Mouse (Mus musculus): ENCODE data around the gene Csrnp1. TPM values are rescaled to one million over a fixed set of nuclear protein-coding genes. Genes with fewer than 3 reads are reported as not detected.
A peak's percentile ranks its signal among the peaks of the same experiment; 100 is the strongest.

Csrnp1 gene
- total and polyA plus RNA-seq, 3 experiments = 21.1 to 28.7 (median 21.6) TPM

DNA sequence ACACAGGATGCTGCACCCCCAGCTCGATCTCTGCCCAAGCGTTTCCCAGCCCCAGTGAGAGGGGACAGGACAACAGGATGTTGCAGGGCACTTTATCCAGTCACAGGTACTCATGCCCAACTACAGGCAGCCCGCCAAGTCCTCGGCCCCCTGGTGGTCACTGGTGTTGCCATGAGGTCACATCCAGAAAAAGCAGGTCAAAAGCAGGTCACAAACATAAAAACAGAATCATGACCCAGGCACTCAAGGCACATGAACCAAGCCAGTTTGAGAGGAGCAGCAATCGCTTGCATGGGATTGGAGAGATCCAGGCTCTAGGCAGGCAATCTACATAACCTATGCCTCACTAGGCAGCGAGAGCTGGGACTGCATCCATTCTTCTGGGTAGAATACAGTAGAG lies 14.2 kb downstream of the Csrnp1 start:
- no peaks in the 10 kb centered on the region for H3K27me3 ChIP-seq (ENCODE audit: control insufficient read depth, insufficient read depth, low read length)
- no peak overlapping the region for H3K9ac ChIP-seq (ENCODE audit: low read depth, low read length)
- 31% methylated on average over 6 of the region's 6 CpGs for WGBS
- TF ChIP-seq CTCF (IDR thresholded peaks at IDR 0.05) = peak; percentile 64
- TF ChIP-seq EP300 (IDR thresholded peaks at IDR 0.05; ENCODE audit: insufficient read depth, low read depth, low read length) = no peak
- no peak for TF ChIP-seq POLR2A (IDR thresholded peaks at IDR 0.05; ENCODE audit: insufficient read depth, low read depth, low read length)
- H3K4me3 ChIP-seq = no peak overlapping the region
- peak; percentile 48 to 73 for DNase-seq
- H3K36me3 ChIP-seq (ENCODE audit: control insufficient read depth, insufficient read depth, low read length) = peaks cover 4% of the 10 kb centered on the region
- peak overlapping the region; percentile 11; the same call in 1 of the 2 replicates for H3K27ac ChIP-seq
- peaks cover 9% of the 10 kb centered on the region for H3K4me1 ChIP-seq (ENCODE audit: control insufficient read depth, insufficient read depth, low read length)
- no peaks in the 10 kb centered on the region for H3K79me2 ChIP-seq (replicated peaks; ENCODE audit: control insufficient read depth, insufficient read depth, low read length)
- intact Hi-C loops (cut with DNase I) = no loop called here

DNA sequence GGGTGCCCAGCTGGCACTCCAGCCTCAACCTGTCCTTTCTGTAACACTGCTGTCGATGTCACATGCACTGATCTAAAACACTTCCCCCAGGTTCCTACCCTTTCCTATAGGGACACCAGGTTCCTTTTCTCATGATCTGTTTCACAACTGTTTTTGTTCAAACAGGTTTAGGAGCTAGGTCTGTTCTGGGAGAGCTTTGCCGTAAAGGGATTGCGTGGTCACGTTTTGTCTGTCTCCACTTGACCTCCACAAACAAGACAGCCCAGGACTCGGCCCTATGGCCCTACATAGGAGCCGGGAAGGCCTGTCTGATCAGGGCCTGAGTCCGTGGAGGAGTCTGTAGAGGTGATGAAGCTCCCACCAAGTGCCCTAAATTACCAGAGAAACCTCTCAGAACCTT lies 14.6 kb downstream of the Csrnp1 start:
- Histone ChIP-seq H3K27me3 (ENCODE audit: control insufficient read depth, insufficient read depth, low read length) (no peaks in the 10 kb centered on the region), H3K4me1 (ENCODE audit: control insufficient read depth, insufficient read depth, low read length) (peaks cover 9% of the 10 kb centered on the region), H3K27ac (no peak overlapping the region; the same call in 1 of the 2 replicates), H3K79me2 (replicated peaks; ENCODE audit: control insufficient read depth, insufficient read depth, low read length) (no peaks in the 10 kb centered on the region), H3K9ac (ENCODE audit: low read depth, low read length) (no peak overlapping the region), H3K36me3 (ENCODE audit: control insufficient read depth, insufficient read depth, low read length) (peaks cover 4% of the 10 kb centered on the region), H3K4me3 (no peak overlapping the region)
- intact Hi-C loops (cut with DNase I) = no loop called here
- peak in 1 of 2 experiments; percentile 17 for DNase-seq
- no peak for TF ChIP-seq EP300 (IDR thresholded peaks at IDR 0.05; ENCODE audit: insufficient read depth, low read depth, low read length)
- no peak for TF ChIP-seq CTCF (IDR thresholded peaks at IDR 0.05)
- TF ChIP-seq POLR2A (IDR thresholded peaks at IDR 0.05; ENCODE audit: insufficient read depth, low read depth, low read length) = no peak
- WGBS = 82% methylated on average over 7 of the region's 7 CpGs

DNA sequence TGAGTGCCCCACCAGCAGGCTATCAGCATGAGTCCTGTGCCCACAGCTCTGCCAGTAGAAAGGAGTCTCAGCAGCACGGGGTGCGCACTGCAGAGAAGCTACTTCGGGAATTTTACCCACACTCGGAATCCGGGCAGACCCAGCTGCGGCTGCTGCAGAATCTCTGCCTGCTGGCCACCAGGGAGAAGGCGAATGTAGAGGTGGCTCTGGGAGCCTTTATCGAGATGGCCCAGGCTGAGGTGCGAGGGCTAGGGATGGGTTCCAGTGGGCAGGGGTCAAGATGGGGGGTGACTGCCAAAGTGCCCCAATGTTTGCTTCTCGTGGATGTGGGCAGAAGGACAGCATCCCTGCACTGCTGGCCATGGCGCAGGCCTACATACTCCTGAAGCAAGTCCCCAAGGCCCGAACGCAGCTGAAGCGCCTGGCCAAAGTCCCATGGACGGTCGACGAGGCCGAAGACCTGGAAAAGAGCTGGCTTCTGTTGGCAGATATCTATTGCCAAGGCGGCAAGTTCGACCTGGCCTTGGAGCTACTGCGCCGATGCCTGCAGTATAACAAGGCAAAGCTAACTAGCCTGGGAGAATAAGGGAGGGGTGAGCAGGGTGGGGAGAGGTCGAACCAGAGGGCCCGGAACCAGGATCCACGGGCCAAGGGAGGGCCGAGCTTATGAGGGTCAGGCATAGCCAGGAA lies 18.1 kb downstream of the Csrnp1 start:
- intact Hi-C loops (cut with DNase I) = no loop called here
- Histone ChIP-seq H3K27me3 (ENCODE audit: control insufficient read depth, insufficient read depth, low read length) (no peaks in the 10 kb centered on the region), H3K4me3 (no peak overlapping the region), H3K36me3 (ENCODE audit: control insufficient read depth, insufficient read depth, low read length) (peaks cover 2% of the 10 kb centered on the region; the same call in 1 of the 2 replicates), H3K4me1 (ENCODE audit: control insufficient read depth, insufficient read depth, low read length) (peaks cover 15% of the 10 kb centered on the region), H3K79me2 (replicated peaks; ENCODE audit: control insufficient read depth, insufficient read depth, low read length) (no peaks in the 10 kb centered on the region), H3K27ac (no peak overlapping the region), H3K9ac (ENCODE audit: low read depth, low read length) (no peak overlapping the region)
- TF ChIP-seq CTCF (IDR thresholded peaks at IDR 0.05) (no peak), EP300 (IDR thresholded peaks at IDR 0.05; ENCODE audit: insufficient read depth, low read depth, low read length) (no peak), POLR2A (IDR thresholded peaks at IDR 0.05; ENCODE audit: insufficient read depth, low read depth, low read length) (no peak)
- DNase-seq = no peak
- 91% methylated on average over 26 of the region's 26 CpGs for WGBS

DNA sequence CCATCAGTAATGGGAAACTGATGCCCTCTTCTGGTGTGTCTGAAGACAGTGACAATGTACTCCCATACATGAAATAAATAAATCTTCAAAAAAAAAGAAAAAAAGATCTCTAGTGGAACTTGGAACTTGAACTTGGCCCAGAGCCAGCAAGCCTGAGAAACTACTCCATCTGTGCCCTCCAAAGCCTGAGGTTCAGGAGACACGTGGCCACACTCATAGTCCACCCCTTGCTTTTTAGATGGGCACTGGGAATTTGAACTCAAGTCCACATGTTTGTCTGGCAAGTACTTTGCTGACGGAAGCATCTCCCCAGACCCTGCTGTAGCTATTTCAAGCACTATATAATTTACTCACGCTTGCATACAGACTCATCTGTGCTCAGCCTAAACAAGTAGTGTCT lies 19.3 kb downstream of the Csrnp1 start:
- TF ChIP-seq POLR2A (IDR thresholded peaks at IDR 0.05; ENCODE audit: insufficient read depth, low read depth, low read length) (no peak), CTCF (IDR thresholded peaks at IDR 0.05) (no peak), EP300 (IDR thresholded peaks at IDR 0.05; ENCODE audit: insufficient read depth, low read depth, low read length) (no peak)
- DNase-seq = no peak
- no peak overlapping the region for H3K27ac ChIP-seq
- H3K4me1 ChIP-seq (ENCODE audit: control insufficient read depth, insufficient read depth, low read length) = peaks cover 8% of the 10 kb centered on the region
- H3K9ac ChIP-seq (ENCODE audit: low read depth, low read length) = no peak overlapping the region
- H3K4me3 ChIP-seq = no peak overlapping the region
- intact Hi-C loops (cut with DNase I) = no loop called here
- no peaks in the 10 kb centered on the region for H3K79me2 ChIP-seq (replicated peaks; ENCODE audit: control insufficient read depth, insufficient read depth, low read length)
- WGBS = 76% methylated on average over 3 of the region's 3 CpGs
- H3K27me3 ChIP-seq (ENCODE audit: control insufficient read depth, insufficient read depth, low read length) = no peaks in the 10 kb centered on the region
- H3K36me3 ChIP-seq (ENCODE audit: control insufficient read depth, insufficient read depth, low read length) = no peaks in the 10 kb centered on the region

DNA sequence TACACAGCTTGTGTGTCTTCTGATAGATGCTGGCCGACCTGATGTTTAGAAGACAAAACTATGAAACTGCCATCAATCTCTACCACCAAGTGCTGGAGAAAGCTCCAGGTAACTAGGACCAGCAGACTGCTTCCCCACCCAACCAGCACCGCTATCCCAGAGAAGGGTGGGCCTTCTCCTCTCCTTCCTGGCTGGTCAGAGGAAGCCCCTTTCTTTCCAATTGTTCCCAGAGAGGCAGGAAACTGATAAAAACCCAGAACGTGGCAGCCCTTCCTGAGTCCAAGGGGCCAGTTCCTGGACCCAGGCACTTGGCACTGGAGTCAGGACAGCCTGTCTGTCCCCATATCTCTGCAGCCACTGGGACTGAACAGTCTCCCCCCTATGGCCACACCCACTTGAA lies 20.3 kb downstream of the Csrnp1 start:
- Histone ChIP-seq H3K36me3 (ENCODE audit: control insufficient read depth, insufficient read depth, low read length) (no peaks in the 10 kb centered on the region), H3K9ac (ENCODE audit: low read depth, low read length) (no peak overlapping the region), H3K27me3 (ENCODE audit: control insufficient read depth, insufficient read depth, low read length) (no peaks in the 10 kb centered on the region), H3K27ac (peak overlapping the region; percentile 64), H3K79me2 (replicated peaks; ENCODE audit: control insufficient read depth, insufficient read depth, low read length) (no peaks in the 10 kb centered on the region), H3K4me3 (no peak overlapping the region), H3K4me1 (ENCODE audit: control insufficient read depth, insufficient read depth, low read length) (peaks cover 6% of the 10 kb centered on the region)
- no peak for TF ChIP-seq CTCF (IDR thresholded peaks at IDR 0.05)
- TF ChIP-seq EP300 (IDR thresholded peaks at IDR 0.05; ENCODE audit: insufficient read depth, low read depth, low read length) = peak; percentile 86
- TF ChIP-seq POLR2A (IDR thresholded peaks at IDR 0.05; ENCODE audit: insufficient read depth, low read depth, low read length) = no peak; the same call in 1 of the 2 replicates
- intact Hi-C loops (cut with DNase I) = loop anchor here (1.0 kb wide), 1 partner anchor 19 kb away; no protein-coding TSS in a partner anchor
- 41% methylated on average over 3 of the region's 3 CpGs for WGBS
- peak; percentile 50 to 64 for DNase-seq
